Mouse (Mus musculus): ENCODE data around the gene Pde4b. TPM values are rescaled to one million over a fixed set of nuclear protein-coding genes. Genes with fewer than 3 reads are reported as not detected.

Pde4b gene
- total RNA-seq, 1 experiment from 2014 or later: 214 TPM

- ATAC-seq (replicated peaks in 1 of 2; ENCODE audit: insufficient read depth in 1 of 2, low FRiP score in 2 of 2, low TSS enrichment in 1 of 2, low read depth in 1 of 2, poor library complexity in 2 of 2, severe bottlenecking in 2 of 2): peak; percentile 58 to 71; a peak in 3 of 4 replicates
Observed at GRCm38 (mm10) chr4:102498920-102499316, 411.6 kb downstream of the Pde4b start.

- ATAC-seq (replicated peaks in 1 of 2; ENCODE audit: insufficient read depth in 1 of 2, low FRiP score in 2 of 2, low TSS enrichment in 1 of 2, low read depth in 1 of 2, poor library complexity in 2 of 2, severe bottlenecking in 2 of 2): no peak
Observed at GRCm38 (mm10) chr4:102505714-102506113, 418.4 kb downstream of the Pde4b start.

GRCm38 (mm10) chr4:102506376-102507280 lies 419.3 kb downstream of the Pde4b start:
- ATAC-seq (replicated peaks in 1 of 2; ENCODE audit: insufficient read depth in 1 of 2, low FRiP score in 2 of 2, low TSS enrichment in 1 of 2, low read depth in 1 of 2, poor library complexity in 2 of 2, severe bottlenecking in 2 of 2): peak; percentile 84 to 87

- peak; percentile 2 to 14; a peak in 1 of 4 replicates for ATAC-seq (replicated peaks in 1 of 2; ENCODE audit: insufficient read depth in 1 of 2, low FRiP score in 2 of 2, low TSS enrichment in 1 of 2, low read depth in 1 of 2, poor library complexity in 2 of 2, severe bottlenecking in 2 of 2)
Observed at GRCm38 (mm10) chr4:102507344-102507743, 420.0 kb downstream of the Pde4b start.

- no peak for ATAC-seq (replicated peaks in 1 of 2; ENCODE audit: insufficient read depth in 1 of 2, low FRiP score in 2 of 2, low TSS enrichment in 1 of 2, low read depth in 1 of 2, poor library complexity in 2 of 2, severe bottlenecking in 2 of 2)
Observed at GRCm38 (mm10) chr4:102507753-102508152, 420.4 kb downstream of the Pde4b start.

- ATAC-seq (replicated peaks in 1 of 2; ENCODE audit: insufficient read depth in 1 of 2, low FRiP score in 2 of 2, low TSS enrichment in 1 of 2, low read depth in 1 of 2, poor library complexity in 2 of 2, severe bottlenecking in 2 of 2): no peak
Observed at GRCm38 (mm10) chr4:102510061-102510460, 422.7 kb downstream of the Pde4b start.

- peak; percentile 38 to 46 for ATAC-seq (replicated peaks in 1 of 2; ENCODE audit: insufficient read depth in 1 of 2, low FRiP score in 2 of 2, low TSS enrichment in 1 of 2, low read depth in 1 of 2, poor library complexity in 2 of 2, severe bottlenecking in 2 of 2)
Observed at GRCm38 (mm10) chr4:102510939-102511391, 423.6 kb downstream of the Pde4b start.

- ATAC-seq (replicated peaks in 1 of 2; ENCODE audit: insufficient read depth in 1 of 2, low FRiP score in 2 of 2, low TSS enrichment in 1 of 2, low read depth in 1 of 2, poor library complexity in 2 of 2, severe bottlenecking in 2 of 2): no peak
Observed at GRCm38 (mm10) chr4:102511511-102511910, 424.2 kb downstream of the Pde4b start.

- no peak for ATAC-seq (replicated peaks in 1 of 2; ENCODE audit: insufficient read depth in 1 of 2, low FRiP score in 2 of 2, low TSS enrichment in 1 of 2, low read depth in 1 of 2, poor library complexity in 2 of 2, severe bottlenecking in 2 of 2)
Observed at GRCm38 (mm10) chr4:102512940-102513339, 425.6 kb downstream of the Pde4b start.

GRCm38 (mm10) chr4:102513514-102513913 lies 426.2 kb downstream of the Pde4b start:
- no peak for ATAC-seq (replicated peaks in 1 of 2; ENCODE audit: insufficient read depth in 1 of 2, low FRiP score in 2 of 2, low TSS enrichment in 1 of 2, low read depth in 1 of 2, poor library complexity in 2 of 2, severe bottlenecking in 2 of 2)

GRCm38 (mm10) chr4:102514972-102515835 lies 427.9 kb downstream of the Pde4b start:
- no peak for ATAC-seq (replicated peaks in 1 of 2; ENCODE audit: insufficient read depth in 1 of 2, low FRiP score in 2 of 2, low TSS enrichment in 1 of 2, low read depth in 1 of 2, poor library complexity in 2 of 2, severe bottlenecking in 2 of 2)

GRCm38 (mm10) chr4:102516395-102516794 lies 429.1 kb downstream of the Pde4b start:
- no peak; a peak in 1 of 4 replicates for ATAC-seq (replicated peaks in 1 of 2; ENCODE audit: insufficient read depth in 1 of 2, low FRiP score in 2 of 2, low TSS enrichment in 1 of 2, low read depth in 1 of 2, poor library complexity in 2 of 2, severe bottlenecking in 2 of 2)

GRCm38 (mm10) chr4:102516982-102517630 lies 429.8 kb downstream of the Pde4b start:
- peak; percentile 94 to 95 for ATAC-seq (replicated peaks in 1 of 2; ENCODE audit: insufficient read depth in 1 of 2, low FRiP score in 2 of 2, low TSS enrichment in 1 of 2, low read depth in 1 of 2, poor library complexity in 2 of 2, severe bottlenecking in 2 of 2)

- ATAC-seq (replicated peaks in 1 of 2; ENCODE audit: insufficient read depth in 1 of 2, low FRiP score in 2 of 2, low TSS enrichment in 1 of 2, low read depth in 1 of 2, poor library complexity in 2 of 2, severe bottlenecking in 2 of 2): no peak; a peak in 1 of 4 replicates
Observed at GRCm38 (mm10) chr4:102517653-102518052, 430.3 kb downstream of the Pde4b start.

GRCm38 (mm10) chr4:102518341-102518740 lies 431.0 kb downstream of the Pde4b start:
- no peak for ATAC-seq (replicated peaks in 1 of 2; ENCODE audit: insufficient read depth in 1 of 2, low FRiP score in 2 of 2, low TSS enrichment in 1 of 2, low read depth in 1 of 2, poor library complexity in 2 of 2, severe bottlenecking in 2 of 2)

- ATAC-seq (replicated peaks in 1 of 2; ENCODE audit: insufficient read depth in 1 of 2, low FRiP score in 2 of 2, low TSS enrichment in 1 of 2, low read depth in 1 of 2, poor library complexity in 2 of 2, severe bottlenecking in 2 of 2): no peak
Observed at GRCm38 (mm10) chr4:102520669-102521261, 433.4 kb downstream of the Pde4b start.

GRCm38 (mm10) chr4:102521434-102521833 lies 434.1 kb downstream of the Pde4b start:
- ATAC-seq (replicated peaks in 1 of 2; ENCODE audit: insufficient read depth in 1 of 2, low FRiP score in 2 of 2, low TSS enrichment in 1 of 2, low read depth in 1 of 2, poor library complexity in 2 of 2, severe bottlenecking in 2 of 2): no peak

All from hematopoietic stem cell, adult 5-6 weeks (primary cell).